Mouse (Mus musculus) lung, postnatal 0 days (tissue): Measurements from ENCODE around the gene Mrpl28. TPM values are rescaled to one million over a fixed set of nuclear protein-coding genes. Genes with fewer than 3 reads are reported as not detected.
"Not testable (repeated sequence)": the region's sequence is repeated elsewhere in the genome, so short reads cannot be mapped to it uniquely, and the experiment has no call there.

ENCODE experiments used
- ATAC-seq: fragments of 200-750 bp; cut with Nextera tagmentation; 2 replicates; pipeline ENCODE4 v1.8.0; 2017; ENCODE audit warnings: moderate library complexity
- DNase-seq: peaks from one replicate; pipeline ENCODE4 v3.0.0-alpha.2; 2016; ENCODE audit warnings: low spot score
- H3K27ac ChIP-seq: fragments of 300-500 bp; sonication (generic); 2 replicates; pipeline ENCODE4 v1.5.1; 2014; ENCODE audit warnings: antibody characterized with exemption, mild to moderate bottlenecking, low read length, mixed read lengths
- H3K27me3 ChIP-seq: fragments of 300-500 bp; sonication (generic); replicated peaks from 2 replicates; pipeline ENCODE4 v1.6.1; 2014; ENCODE audit warnings: low read length, mixed read lengths; ENCODE audit not compliant: insufficient read depth
- H3K36me3 ChIP-seq: fragments of 300-500 bp; sonication (generic); 2 replicates; pipeline ENCODE4 v1.6.1; 2014; ENCODE audit warnings: low read length, mixed read lengths; ENCODE audit not compliant: insufficient read depth
- H3K4me1 ChIP-seq: fragments of 300-500 bp; sonication (generic); 2 replicates; pipeline ENCODE4 v1.6.1; 2014; ENCODE audit warnings: antibody characterized with exemption, low read depth, low read length, mixed read lengths; ENCODE audit not compliant: insufficient read depth
- H3K4me2 ChIP-seq: fragments of 300-500 bp; sonication (generic); replicated peaks from 2 replicates; pipeline ENCODE4 v1.6.1; 2014; ENCODE audit warnings: low read depth, mild to moderate bottlenecking, low read length, moderate library complexity, mixed read lengths
- H3K4me3 ChIP-seq: fragments of 300-500 bp; sonication (generic); 2 replicates; pipeline ENCODE4 v1.5.1; 2014; ENCODE audit warnings: low read depth, low read length
- H3K9ac ChIP-seq: fragments of 300-500 bp; sonication (generic); replicated peaks from 2 replicates; pipeline ENCODE4 v1.6.1; 2014; ENCODE audit warnings: low read depth, mild to moderate bottlenecking
- H3K9me3 ChIP-seq: fragments of 300-500 bp; sonication (generic); 2 replicates; pipeline ENCODE4 v1.6.1; 2016; ENCODE audit warnings: low read length, mixed read lengths
- CTCF ChIP-seq: IDR thresholded peaks from 2 replicates; pipeline ENCODE4 v1.5.1; 2016; ENCODE audit warnings: antibody characterized with exemption, mild to moderate bottlenecking
- EP300 ChIP-seq: IDR thresholded peaks from 2 replicates; pipeline ENCODE4 v1.6.1; 2016; ENCODE audit warnings: antibody characterized with exemption, mild to moderate bottlenecking, control low read depth
- WGBS: fragments of 180-500 bp; shearing (Covaris S2); extraction: QIAGEN DNeasy Blood & Tissue Kit; methylation state at CpG from one replicate; pipeline ENCODE4 v1.1.7; 2014; 5-methylcytosine and 5-hydroxymethylcytosine counted together
- polyA plus RNA-seq: library from polyadenylated mRNA; unstranded; fragments of >200 nt; fragmentation: Nextera tagmentation; extraction: Ambion mirVana; gene quantifications from 2 replicates; pipeline ENCODE4 v1.2.1, GENCODE M21; 2015

Mrpl28 gene
- polyA plus RNA-seq, 1 experiment from 2014 or later: 110 TPM

- Histone ChIP-seq H3K4me1 (no peaks in the 10 kb centered on the region), H3K4me2 (no peak overlapping the region), H3K36me3 (0 out of 2 replicates have a peak, but pooled peaks cover 13% of the 10 kb centered on the region), H3K27ac (no peak overlapping the region), H3K4me3 (no peak overlapping the region), H3K9me3 (no peaks in the 10 kb centered on the region), H3K27me3 (no peaks in the 10 kb centered on the region), H3K9ac (no peak overlapping the region)
- 90% methylated on average over 5 of the region's 5 CpGs for WGBS
- ATAC-seq: no peak
- no peak for DNase-seq
- no peak for TF ChIP-seq EP300
- no peak for TF ChIP-seq CTCF
These were observed 20.1 kb downstream of the Mrpl28 start for GRCm38 (mm10) chr17:26143386-26143785.

DNA sequence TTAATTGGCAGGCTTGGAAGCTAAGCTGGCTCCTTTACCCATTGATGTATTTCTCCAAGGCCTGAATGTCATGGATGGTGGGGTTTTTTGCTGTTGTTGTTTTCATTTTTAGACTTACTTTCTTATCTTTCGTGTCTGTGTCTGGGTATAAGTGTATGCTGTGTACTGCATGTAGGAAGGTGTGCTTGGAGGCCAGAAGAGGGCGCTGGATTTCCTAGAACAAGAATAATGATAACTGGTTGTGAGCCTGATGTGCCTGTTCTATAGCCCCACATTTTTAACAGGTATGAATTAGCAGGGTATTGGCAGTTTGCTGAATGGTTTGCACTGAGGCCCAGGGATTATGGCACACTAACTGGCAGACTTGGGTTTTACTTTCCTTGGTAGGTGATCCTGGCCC lies 25.8 kb downstream of the Mrpl28 start:
- Histone ChIP-seq H3K4me3 (no peak overlapping the region), H3K4me2 (no peak overlapping the region), H3K27ac (no peak overlapping the region), H3K4me1 (no peaks in the 10 kb centered on the region), H3K36me3 (0 out of 2 replicates have a peak, but pooled peaks cover 4% of the 10 kb centered on the region), H3K9ac (no peak overlapping the region), H3K27me3 (no peaks in the 10 kb centered on the region), H3K9me3 (no peaks in the 10 kb centered on the region)
- TF ChIP-seq CTCF: no peak
- no peak for TF ChIP-seq EP300
- WGBS: 82% methylated on average over 2 of the region's 2 CpGs
- ATAC-seq: no peak
- no peak for DNase-seq

GRCm38 (mm10) chr17:26151886-26152630 lies 28.8 kb downstream of the Mrpl28 start:
- Histone ChIP-seq H3K4me1 (no peaks in the 10 kb centered on the region), H3K9ac (no peak overlapping the region), H3K27ac (no peak overlapping the region), H3K4me2 (no peak overlapping the region), H3K9me3 (no peaks in the 10 kb centered on the region), H3K27me3 (no peaks in the 10 kb centered on the region), H3K4me3 (no peak overlapping the region), H3K36me3 (no peaks in the 10 kb centered on the region)
- ATAC-seq (no peak), DNase-seq (no peak)
- TF ChIP-seq EP300 (no peak), CTCF (no peak)
- WGBS: 100% methylated on average over 2 of the region's 2 CpGs

GRCm38 (mm10) chr17:26162736-26163135 lies 39.4 kb downstream of the Mrpl28 start:
- H3K27ac ChIP-seq: no peak overlapping the region
- no peak overlapping the region for H3K4me3 ChIP-seq
- 80% methylated on average over 1 of the region's 1 CpGs for WGBS
- H3K36me3 ChIP-seq: no peaks in the 10 kb centered on the region
- no peaks in the 10 kb centered on the region for H3K9me3 ChIP-seq
- H3K4me1 ChIP-seq: no peaks in the 10 kb centered on the region
- DNase-seq (peak; percentile 50), ATAC-seq (no peak; the same call in 1 of the 2 replicates)
- H3K4me2 ChIP-seq: no peak overlapping the region
- TF ChIP-seq CTCF (no peak), EP300 (no peak)
- H3K9ac ChIP-seq: no peak overlapping the region
- H3K27me3 ChIP-seq: no peaks in the 10 kb centered on the region

DNA sequence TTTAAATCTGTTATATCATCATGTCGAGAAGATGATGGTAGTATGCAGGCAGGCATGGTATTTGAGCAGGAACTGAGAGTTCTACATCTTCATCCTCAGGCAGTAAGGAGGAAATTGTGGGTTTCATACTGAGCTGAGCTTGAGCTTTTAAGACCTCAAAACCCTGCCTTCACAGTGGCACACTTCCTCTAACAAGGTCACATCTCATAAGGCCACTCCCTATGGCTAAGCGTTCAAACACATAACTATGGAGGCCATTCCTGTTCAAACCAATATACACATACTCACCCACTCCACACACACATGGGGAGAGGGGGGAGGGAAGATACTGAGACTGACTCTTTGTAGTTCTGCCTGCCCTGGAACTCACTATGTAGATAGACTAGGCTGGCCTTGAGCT lies 44.7 kb downstream of the Mrpl28 start:
- no peaks in the 10 kb centered on the region for H3K27me3 ChIP-seq
- H3K4me3 ChIP-seq: no peak overlapping the region
- H3K4me2 ChIP-seq: no peak overlapping the region
- WGBS: 72% methylated on average over 2 of the region's 2 CpGs
- H3K9me3 ChIP-seq: no peaks in the 10 kb centered on the region
- no peak overlapping the region for H3K9ac ChIP-seq
- ATAC-seq (no peak), DNase-seq (peak; percentile 45)
- no peaks in the 10 kb centered on the region for H3K36me3 ChIP-seq
- TF ChIP-seq EP300: no peak
- no peak for TF ChIP-seq CTCF
- H3K4me1 ChIP-seq: no peaks in the 10 kb centered on the region
- no peak overlapping the region for H3K27ac ChIP-seq

- not testable (repeated sequence) for H3K4me3 ChIP-seq, H3K4me1 ChIP-seq, H3K9ac ChIP-seq, H3K36me3 ChIP-seq, H3K27me3 ChIP-seq, DNase-seq, H3K9me3 ChIP-seq, ATAC-seq, H3K4me2 ChIP-seq, H3K27ac ChIP-seq
- peak; percentile 39; the same call in 1 of the 2 replicates for TF ChIP-seq CTCF
- 88% methylated on average over 2 of the region's 2 CpGs for WGBS
These were observed 51.9 kb downstream of the Mrpl28 start for GRCm38 (mm10) chr17:26175248-26175647.

Other genes starting within 250 kb of the Mrpl28 start
- gene Mettl26, start 248.4 kb upstream of the Mrpl28 start, polyA plus RNA-seq: 48.7 and 50.7 TPM in 2 replicates
- 0.24 and 0.26 TPM in 2 replicates for gene Wfikkn1, start 242.6 kb upstream of the Mrpl28 start, polyA plus RNA-seq
- 19.3 and 21.7 TPM in 2 replicates for gene Rab40c, start 203.8 kb upstream of the Mrpl28 start, polyA plus RNA-seq
- gene Pigq, start 178.6 kb upstream of the Mrpl28 start, polyA plus RNA-seq: 36.9 and 37.5 TPM in 2 replicates
- 4.5 and 4.9 TPM in 2 replicates for gene Nhlrc4, start 178.5 kb upstream of the Mrpl28 start, polyA plus RNA-seq
- gene A930017K11Rik, start 170.9 kb upstream of the Mrpl28 start, polyA plus RNA-seq: not detected in 2 replicates
- gene Capn15, start 137.7 kb upstream of the Mrpl28 start, polyA plus RNA-seq: 12.7 and 13.9 TPM in 2 replicates
- gene Rab11fip3, start 53.9 kb upstream of the Mrpl28 start, polyA plus RNA-seq: 7.2 and 9.3 TPM in 2 replicates
- gene Decr2, start 33.2 kb upstream of the Mrpl28 start, polyA plus RNA-seq: 18.7 and 23.8 TPM in 2 replicates
- gene Nme4, start 27.9 kb upstream of the Mrpl28 start, polyA plus RNA-seq: 8.5 and 9.2 TPM in 2 replicates
- gene Tmem8, start 10.2 kb upstream of the Mrpl28 start, polyA plus RNA-seq: 7.9 and 9.1 TPM in 2 replicates
- 10.2 and 10.5 TPM in 2 replicates for gene Axin1, start 15.2 kb downstream of the Mrpl28 start, polyA plus RNA-seq
- gene Pdia2, start 75.6 kb downstream of the Mrpl28 start, polyA plus RNA-seq: 0.40 and 0.49 TPM in 2 replicates
- gene Rgs11, start 79.5 kb downstream of the Mrpl28 start, polyA plus RNA-seq: 11.8 and 12.0 TPM in 2 replicates
- gene Arhgdig, start 84.3 kb downstream of the Mrpl28 start, polyA plus RNA-seq: 22.9 and 23.8 TPM in 2 replicates
- gene Fam234a, start 120.7 kb downstream of the Mrpl28 start, polyA plus RNA-seq: 71.2 and 71.8 TPM in 2 replicates
- 42.2 and 46.6 TPM in 2 replicates for gene Luc7l, start 129.4 kb downstream of the Mrpl28 start, polyA plus RNA-seq